Mouse (Mus musculus): Measurements from ENCODE around the gene Npy5r.

The Npy5r gene

DNA sequence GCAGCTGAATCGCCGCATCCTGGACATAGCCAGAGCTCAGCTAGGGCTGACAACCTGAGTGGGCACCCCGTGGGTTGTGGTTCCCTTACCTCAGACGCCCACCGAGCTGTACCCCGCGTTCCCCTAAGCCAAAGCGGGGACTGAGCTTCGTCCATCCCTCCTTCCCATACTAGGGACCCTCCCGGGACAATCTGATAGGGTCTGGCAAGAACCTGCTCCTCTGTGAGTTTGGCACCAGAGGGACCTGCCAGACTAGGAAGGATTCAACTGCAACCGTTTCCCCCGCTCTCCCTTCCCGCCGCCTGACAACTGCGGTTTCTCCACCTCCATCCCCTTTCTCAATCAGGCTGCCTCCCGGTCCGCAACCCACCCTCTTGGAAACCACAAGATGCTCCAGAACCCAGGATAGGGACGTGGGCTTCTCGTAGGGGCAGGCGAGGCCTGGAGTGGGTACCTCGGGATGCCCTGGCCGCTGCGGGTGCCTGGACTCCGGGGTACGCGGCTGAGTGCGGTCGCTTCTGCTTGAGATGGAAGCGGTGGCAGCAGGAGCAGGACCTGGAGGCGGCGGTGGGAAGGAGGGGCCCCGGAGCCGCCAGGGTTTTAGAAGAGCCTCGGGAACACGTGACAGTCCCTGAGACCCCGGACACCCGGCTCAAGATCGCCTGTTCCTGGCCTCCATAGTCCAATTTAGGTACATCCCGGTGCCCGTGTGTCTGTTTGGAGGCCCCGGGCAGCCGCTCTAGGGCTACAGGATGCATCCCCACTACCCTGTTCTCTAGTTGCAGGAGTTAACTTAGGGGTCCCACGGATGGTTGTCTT, at the start of gene Npy5r:
Npy5r (minus strand) TSS at position 618 of the 819 bp plus-strand sequence.
- peak; percentile 55 for DNase-seq (ENCODE audit: low read depth, low spot score)

DNA sequence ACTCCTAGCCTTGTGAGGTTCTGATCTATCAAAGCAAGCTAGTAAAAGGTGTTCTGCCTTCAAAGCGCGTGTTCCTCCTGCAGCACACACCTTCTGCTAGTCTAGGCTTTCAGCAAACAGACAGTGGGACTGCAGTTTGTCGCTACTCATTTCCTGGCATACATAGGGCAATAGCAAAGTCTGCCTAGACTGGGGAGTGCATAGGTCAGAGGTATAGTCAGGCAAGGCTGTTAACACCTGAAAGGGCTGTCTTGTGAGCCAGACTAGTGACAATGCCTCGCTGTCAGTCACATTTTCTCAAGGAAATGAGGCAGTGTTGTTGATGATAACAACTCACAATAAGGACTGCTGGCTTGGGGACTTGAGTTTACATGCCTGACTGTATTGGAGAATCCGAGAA, 44.0 kb upstream of the Npy5r start:
- DNase-seq (ENCODE audit: low read depth, low spot score): no peak

DNA sequence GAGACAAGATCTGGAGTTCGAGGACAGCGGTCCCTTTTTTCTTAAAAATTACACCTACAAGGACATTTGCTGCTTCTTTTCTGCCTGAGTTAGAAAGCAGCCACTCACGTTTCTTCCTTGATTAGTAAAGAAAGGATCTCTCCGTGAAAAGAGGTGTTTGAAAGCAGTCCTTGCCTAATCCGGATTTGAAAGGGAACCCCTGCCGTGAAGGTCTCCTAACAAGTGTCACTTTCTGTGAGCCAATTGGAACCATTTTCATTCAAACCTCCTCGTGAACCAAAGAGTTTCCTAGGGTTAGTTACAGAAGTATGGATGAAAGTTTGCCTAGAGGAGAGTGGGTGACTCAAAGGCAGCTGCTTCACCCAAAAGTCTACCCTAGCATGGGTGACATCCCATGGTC, 41.5 kb upstream of the Npy5r start:
- no peak for DNase-seq (ENCODE audit: low read depth, low spot score)

DNA sequence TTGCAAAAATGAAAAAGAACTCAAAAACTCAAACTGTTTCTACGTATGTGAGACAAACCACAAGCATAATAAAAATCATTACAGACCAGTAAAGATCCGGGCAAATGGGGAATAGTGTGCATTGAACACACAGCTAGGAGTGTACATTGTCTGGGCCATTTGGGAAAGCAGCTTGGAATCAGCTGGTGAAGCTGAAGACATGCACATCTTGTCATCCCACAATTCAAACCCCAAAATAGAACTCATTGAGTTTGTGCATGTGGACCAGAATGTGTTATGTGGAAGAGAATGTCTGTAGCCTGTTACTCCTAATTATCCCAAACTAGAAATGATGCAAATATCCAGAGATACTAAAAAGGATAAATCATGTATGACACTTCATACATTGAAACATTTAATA, 34.9 kb upstream of the Npy5r start:
- DNase-seq (ENCODE audit: low read depth, low spot score): peak; percentile 73

DNA sequence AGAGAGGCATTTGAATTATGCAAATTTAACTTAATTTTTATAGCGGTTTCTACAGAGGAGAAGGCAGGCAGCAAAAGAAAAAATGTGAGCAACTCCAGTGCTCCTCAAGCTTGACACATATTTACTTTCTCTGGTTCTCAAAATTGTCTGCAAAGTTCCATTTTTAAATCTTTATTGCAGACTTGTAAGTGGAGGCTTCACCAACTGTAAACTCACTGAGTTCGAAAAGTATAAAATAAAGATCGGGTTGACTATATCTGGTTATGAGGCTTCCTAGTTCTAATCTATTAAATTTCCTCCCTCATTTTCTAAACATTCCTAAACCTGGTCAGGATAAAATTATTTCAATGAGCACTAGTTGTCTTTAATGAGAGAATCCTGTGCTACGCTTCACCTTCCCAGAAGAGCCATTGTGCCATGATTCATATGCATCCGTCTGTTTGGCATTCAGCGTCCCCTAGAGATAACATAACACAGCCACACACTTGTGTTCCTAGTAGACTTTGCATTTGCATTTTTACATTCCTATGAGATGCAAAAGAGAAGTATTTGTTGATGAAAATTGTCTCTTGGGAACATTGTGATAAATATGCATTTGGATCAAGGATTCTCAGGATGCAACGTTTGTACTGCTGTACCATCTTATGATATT, 26.5 kb upstream of the Npy5r start:
- peak; percentile 44 for DNase-seq (ENCODE audit: low read depth, low spot score)

DNA sequence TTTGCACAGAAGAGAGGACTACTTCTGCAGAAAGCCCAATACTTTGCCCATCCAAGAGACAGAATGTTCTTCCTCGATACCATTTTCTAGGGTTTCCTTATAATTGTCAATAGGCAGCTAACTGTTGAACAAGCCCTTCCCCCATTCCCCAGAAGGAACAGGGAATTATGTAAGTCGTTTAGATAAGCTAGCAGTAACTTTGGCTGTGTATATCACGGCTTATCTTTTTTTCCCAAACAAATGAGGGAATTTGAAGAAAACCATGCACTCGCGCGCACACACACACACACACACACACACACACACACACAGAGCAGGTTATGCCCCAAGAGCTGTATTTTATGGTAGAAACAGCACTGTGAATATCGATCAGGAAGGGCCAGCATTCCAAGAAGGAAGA, 10.9 kb upstream of the Npy5r start:
- peak; percentile 48 for DNase-seq (ENCODE audit: low read depth, low spot score)

DNA sequence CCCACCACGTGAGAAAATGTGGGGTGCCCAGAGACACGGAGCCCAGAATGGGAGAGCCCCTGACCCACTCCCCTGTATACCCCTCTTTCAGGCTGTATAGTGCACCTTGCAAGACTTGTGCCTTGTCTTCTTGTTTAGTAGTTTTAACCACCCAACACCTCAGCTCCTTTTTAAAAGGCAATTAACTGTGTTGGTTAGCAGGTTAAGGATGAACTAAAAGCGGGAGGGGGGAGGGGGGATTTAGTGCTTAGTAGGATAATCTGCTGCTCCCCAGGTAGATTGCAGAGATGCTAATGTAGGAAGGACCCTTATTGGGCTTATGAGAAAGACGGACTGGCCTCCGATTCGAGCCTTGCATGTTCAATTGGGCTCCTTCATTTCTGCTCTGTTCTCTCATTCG, 10.1 kb upstream of the Npy5r start:
- no peak for DNase-seq (ENCODE audit: low read depth, low spot score)

DNA sequence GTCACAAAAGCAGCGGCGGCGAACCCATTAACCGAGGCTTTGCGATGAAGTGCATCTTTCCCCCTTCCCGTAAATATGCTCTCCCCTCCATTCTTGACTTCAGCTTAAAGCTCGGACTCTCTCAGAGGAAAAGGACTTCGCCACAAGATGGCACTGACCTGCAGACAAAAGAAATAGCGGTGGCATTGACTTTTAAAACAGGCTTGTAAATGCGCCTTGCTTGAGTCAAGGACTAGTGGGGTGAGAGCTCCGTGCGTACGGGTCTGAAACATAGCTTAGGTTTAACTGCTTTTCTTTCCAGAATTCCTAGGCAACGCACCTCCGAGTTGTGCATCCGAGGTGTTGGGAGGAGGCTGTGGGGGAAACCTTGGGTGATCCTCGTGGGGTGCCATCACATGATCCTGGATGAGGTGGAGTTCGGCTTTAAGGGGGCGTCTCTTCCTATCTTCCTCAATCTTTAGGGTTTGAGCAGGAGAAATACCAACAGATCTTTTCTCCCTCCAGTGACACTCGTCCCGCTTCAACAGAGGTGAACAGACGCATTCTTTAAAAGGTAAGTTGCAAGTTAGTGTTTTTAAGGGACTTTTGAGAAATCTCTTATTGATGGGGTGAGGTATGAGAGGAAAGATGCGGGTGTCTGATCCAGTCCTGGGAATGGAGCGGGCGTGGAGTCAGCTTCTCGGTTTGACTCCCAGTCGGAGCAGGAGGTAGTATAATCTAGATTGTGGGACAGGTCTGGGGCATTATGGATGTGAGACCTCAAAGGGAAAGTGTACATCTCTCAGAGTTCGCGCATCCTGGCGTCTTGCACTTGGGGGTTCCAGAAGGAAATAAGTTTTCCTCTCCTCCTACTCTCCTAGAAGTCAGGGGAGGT, 9.3 kb upstream of the Npy5r start, which contains the start of gene Npy1r:
Npy1r (plus strand) TSS at position 223 of the 874 bp plus-strand sequence.
- peak; percentile 88 for DNase-seq (ENCODE audit: low read depth, low spot score)

DNA sequence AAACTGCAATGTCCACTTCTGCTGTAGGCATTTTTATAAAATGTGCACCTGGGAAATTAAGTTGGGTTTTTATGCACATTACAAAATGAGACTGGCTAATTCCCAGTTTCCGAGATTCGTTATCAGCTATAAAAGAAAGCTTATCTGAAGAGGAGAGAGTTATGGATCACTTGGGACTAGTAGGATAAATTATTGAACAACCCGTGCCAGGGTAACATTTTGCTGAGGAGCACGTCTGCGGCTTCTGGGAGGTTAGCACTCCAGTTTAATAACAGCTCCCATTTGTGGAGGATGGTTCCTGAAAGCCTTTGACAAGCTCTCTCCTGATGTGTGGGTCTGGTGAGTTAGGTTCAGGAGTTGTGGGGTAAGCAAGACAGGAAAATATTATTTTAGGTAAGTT, 2.5 kb upstream of the Npy5r start:
- DNase-seq (ENCODE audit: low read depth, low spot score): no peak

DNA sequence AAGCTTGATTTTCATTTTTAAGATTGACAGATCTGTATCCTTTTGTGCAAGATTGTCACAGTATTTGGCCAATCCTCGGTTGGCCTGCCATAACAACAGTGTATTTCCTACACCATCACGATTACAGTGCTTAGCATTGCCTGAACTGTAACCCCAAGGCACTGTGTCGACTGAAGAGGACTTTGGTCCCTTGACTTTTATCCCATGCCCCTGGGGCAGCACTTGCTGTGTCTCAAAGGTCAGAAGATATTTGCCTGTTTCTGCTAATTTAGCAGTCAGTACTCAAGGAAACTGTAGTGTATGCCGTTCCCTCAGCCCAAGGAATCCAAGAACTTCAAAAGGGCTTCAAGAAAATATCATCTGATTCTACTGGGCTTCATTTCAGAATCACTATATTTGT, 871 bp upstream of the Npy5r start:
- no peak for DNase-seq (ENCODE audit: low read depth, low spot score)

DNA sequence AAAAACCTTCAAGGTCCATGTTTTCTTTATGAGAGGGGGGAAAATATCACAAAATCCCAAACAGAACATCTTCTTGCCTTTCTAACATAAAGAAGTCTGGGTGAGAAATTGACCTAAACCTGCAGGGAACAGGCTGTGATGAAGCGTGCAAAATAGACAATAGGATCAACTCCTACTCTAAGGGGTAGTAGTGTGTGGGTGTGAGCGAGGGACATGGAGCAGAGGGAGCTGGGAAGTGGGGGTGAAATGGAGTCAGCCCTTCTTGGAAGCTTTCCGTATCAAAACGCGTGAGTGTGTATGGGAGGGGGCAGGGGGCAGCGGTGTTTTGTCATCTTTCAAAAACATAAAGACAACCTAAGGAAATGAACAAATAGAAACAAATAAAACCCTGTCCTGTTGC, 467 bp upstream of the Npy5r start:
- DNase-seq (ENCODE audit: low read depth, low spot score): peak; percentile 51

DNA sequence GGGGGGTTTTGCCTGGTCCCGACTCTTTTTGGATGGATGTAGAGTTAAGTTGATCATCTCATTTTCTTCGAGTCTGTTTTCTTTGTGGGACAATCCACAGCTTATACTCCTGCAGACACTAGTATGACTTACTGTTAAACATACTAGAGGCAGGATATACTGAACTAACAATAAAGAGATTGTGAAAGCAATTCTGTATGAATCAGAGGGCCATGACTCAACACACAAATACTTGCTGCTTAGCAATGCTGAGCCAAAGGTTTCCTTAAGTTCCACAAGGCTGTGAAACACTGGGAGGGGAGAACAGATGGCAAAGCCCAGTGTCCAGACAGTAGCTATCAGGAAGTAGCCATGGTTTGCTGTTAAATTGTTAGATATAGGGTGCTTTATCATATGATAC, 6.7 kb downstream of the Npy5r start:
- DNase-seq (ENCODE audit: low read depth, low spot score): peak; percentile 39

DNA sequence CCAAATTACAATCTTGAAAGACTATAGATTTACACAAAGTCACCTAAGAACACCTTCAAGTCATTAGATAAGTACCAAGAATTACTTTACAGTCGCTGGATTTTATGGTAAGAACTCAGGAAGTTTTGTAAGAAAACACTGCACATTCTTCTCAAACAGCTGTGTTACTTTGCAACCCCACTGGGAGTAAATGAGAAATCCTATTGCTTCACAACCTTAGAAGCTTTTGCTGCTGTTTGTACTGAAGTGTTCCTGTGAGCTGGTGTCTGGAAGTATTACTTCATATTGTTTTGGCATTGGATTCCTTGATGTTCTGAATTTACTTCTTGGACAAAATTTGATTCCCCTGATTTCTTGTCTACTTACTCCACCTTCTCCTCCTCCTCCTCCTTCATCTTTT, 57.2 kb downstream of the Npy5r start:
- DNase-seq (ENCODE audit: low read depth, low spot score): no peak

Data from brain, adult 2 months (tissue).